Mouse (Mus musculus) kidney, adult 2 months (tissue): Measurements from ENCODE around the gene Slc7a6.

Source experiments
- CTCF ChIP-seq: fragments of 200-500 bp; conservative IDR thresholded peaks from 2 replicates; pipeline ENCODE4 v1.5.1; 2011; ENCODE audit warnings: low read depth, mild to moderate bottlenecking, control low read depth, low read length, moderate library complexity, mixed read lengths; ENCODE audit not compliant: insufficient read depth, insufficient read length
- POLR2A ChIP-seq: fragments of 200-500 bp; IDR thresholded peaks from one replicate; pipeline ENCODE4 v1.6.1; 2011; ENCODE audit warnings: low read depth, low read length, control low read depth

DNA sequence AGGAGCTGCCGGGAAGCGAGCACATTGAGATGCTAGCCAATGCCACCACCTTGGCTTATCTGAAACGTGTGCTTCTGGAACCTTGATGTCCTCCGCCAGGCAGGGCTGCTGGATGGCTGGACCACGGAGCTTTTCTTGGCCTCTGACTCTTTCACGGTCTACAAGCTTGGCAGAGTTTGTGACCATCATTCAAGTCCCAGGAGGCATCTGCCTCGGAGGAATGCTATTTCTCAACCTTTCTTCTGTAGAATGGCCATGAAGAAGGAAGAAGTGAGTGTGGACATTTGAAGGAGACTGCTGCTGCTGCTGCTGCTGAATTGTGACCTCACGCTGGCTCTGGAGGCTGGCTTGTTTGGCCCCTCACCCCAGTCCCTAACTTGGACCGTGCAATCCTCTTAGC is 5.4 kb upstream of the Slc7a6 start:
- TF ChIP-seq POLR2A: no peak
- no peak for TF ChIP-seq CTCF
